10 mouse cellular contexts compared by ENCODE assay signal in genomic region chr12:26277002-26277669, GRCm38 (mm10).
DNase-seq lines count a peak whose midpoint lies in the region; ATAC-seq and TF ChIP-seq lines count a peak whose summit lies in the region.
"Had no signal": no experiment of that assay in that cellular context is flagged by ENCODE, and none has a peak within 500 bp of the region (broad histone marks: within the 10 kb centered on the region; RNA-seq: fewer than 3 reads in every experiment).

No protein-coding gene starts in this region.

- no peak overlapping the region for H3K4me2 ChIP-seq in embryonic facial prominence, embryonic 11.5 days (ENCODE audit: low read depth, low read length)

- H3K27ac ChIP-seq in gastrocnemius, adult 2 months: no peak overlapping the region
- H3K27ac ChIP-seq in embryonic facial prominence, embryonic 11.5 days (replicated peaks; ENCODE audit: low read depth, low read length): no peak overlapping the region
- H3K27ac ChIP-seq: macrophage had no signal

- WGBS in embryonic facial prominence, embryonic 11.5 days: 46% methylated on average over 7 of the region's 7 CpGs

- no peaks in the 10 kb centered on the region for H3K27me3 ChIP-seq in embryonic facial prominence, embryonic 11.5 days (ENCODE audit: control insufficient read depth, insufficient read depth, low read length)

- no peak overlapping the region for H3K9ac ChIP-seq in embryonic facial prominence, embryonic 11.5 days (replicated peaks; ENCODE audit: low read length)

- intact Hi-C loops in gastrocnemius, adult 2 months (cut with DNase I): no loop called here
- intact Hi-C loops in heart, postnatal 10 days (cut with DNase I): loop anchor here (2.0 to 5.0 kb wide), 2 partner anchors 1184 to 1245 kb away; no protein-coding TSS in a partner anchor

- peak; percentile 65 for TF ChIP-seq CTCF in gastrocnemius, adult 2 months (IDR thresholded peaks at IDR 0.05)

- no peaks in the 10 kb centered on the region for H3K9me3 ChIP-seq in embryonic facial prominence, embryonic 11.5 days (replicated peaks; ENCODE audit: control insufficient read depth, low read length)

- H3K4me3 ChIP-seq in gastrocnemius, adult 2 months: no peak overlapping the region
- H3K4me3 ChIP-seq in embryonic facial prominence, embryonic 11.5 days (ENCODE audit: low read depth, low read length): no peak overlapping the region

- no peaks in the 10 kb centered on the region for H3K36me3 ChIP-seq in embryonic facial prominence, embryonic 11.5 days (replicated peaks; ENCODE audit: control insufficient read depth, insufficient read depth, low read depth, low read length)
- H3K36me3 ChIP-seq: G1E had no signal

- DNase-seq in gastrocnemius, adult 2 months: peak; percentile 34
- DNase-seq in gastrocnemius, postnatal 25 days: no peak
- DNase-seq in adrenal gland, postnatal 36 days: peak; percentile 36 to 51
- peak; percentile 86 for DNase-seq in embryonic facial prominence, embryonic 11.5 days (ENCODE audit: low spot score)
- DNase-seq in heart, postnatal 10 days: peak; percentile 56 to 74
- DNase-seq in layer of hippocampus, postnatal 14 days (ENCODE audit: low spot score in 2 of 2): peak; percentile 70 to 83
- DNase-seq in lung, postnatal 36 days: peak; percentile 55
- DNase-seq in skeletal muscle tissue, adult 2 months (ENCODE audit: low read depth, low spot score): peak; percentile 5

- no peaks in the 10 kb centered on the region for H3K4me1 ChIP-seq in embryonic facial prominence, embryonic 11.5 days (ENCODE audit: control insufficient read depth, insufficient read depth, low read length)

- ATAC-seq in embryonic facial prominence, embryonic 11.5 days (replicated peaks; ENCODE audit: insufficient number of reproducible peaks, low FRiP score, low TSS enrichment, low read depth): no peak
